15 mouse cellular contexts compared by ENCODE assay signal in genomic region chrX:133914219-133914618, GRCm38 (mm10). TPM values are rescaled to one million over a fixed set of nuclear protein-coding genes. Genes with fewer than 3 reads are reported as not detected.
DNase-seq lines count a peak whose midpoint lies in the region; ATAC-seq and TF ChIP-seq lines count a peak whose summit lies in the region.
"Had no signal": no experiment of that assay in that cellular context is flagged by ENCODE, and none has a peak within 500 bp of the region (broad histone marks: within the 10 kb centered on the region; RNA-seq: fewer than 3 reads in every experiment).

No protein-coding gene starts in this region.

- no peaks in the 10 kb centered on the region for H3K36me3 ChIP-seq in embryonic facial prominence, embryonic 11.5 days (replicated peaks; ENCODE audit: control insufficient read depth, insufficient read depth, low read depth, low read length)
- H3K36me3 ChIP-seq in heart, embryonic 13.5 days: no peaks in the 10 kb centered on the region
- no peaks in the 10 kb centered on the region for H3K36me3 ChIP-seq in lung, postnatal 0 days (ENCODE audit: insufficient read depth, low read length)
- no peaks in the 10 kb centered on the region for H3K36me3 ChIP-seq in midbrain, embryonic 13.5 days
- H3K36me3 ChIP-seq: forebrain, embryonic 15.5 days; hindbrain, embryonic 13.5 days had no signal

- peak overlapping the region; percentile 70 for H3K27ac ChIP-seq in gastrocnemius, adult 2 months
- H3K27ac ChIP-seq in embryonic facial prominence, embryonic 11.5 days (replicated peaks; ENCODE audit: low read depth, low read length): no peak overlapping the region
- H3K27ac ChIP-seq in heart, embryonic 13.5 days (replicated peaks): peak overlapping the region; percentile 76
- H3K27ac ChIP-seq in lung, postnatal 0 days (ENCODE audit: low read length): no peak overlapping the region
- no peak overlapping the region for H3K27ac ChIP-seq in midbrain, embryonic 13.5 days
- H3K27ac ChIP-seq: forebrain, embryonic 15.5 days; hindbrain, embryonic 13.5 days had no signal

- TF ChIP-seq CTCF in gastrocnemius, adult 2 months (IDR thresholded peaks at IDR 0.05): no peak
- TF ChIP-seq CTCF in lung, postnatal 0 days (IDR thresholded peaks at IDR 0.05): no peak

- H3K4me3 ChIP-seq in gastrocnemius, adult 2 months: no peak overlapping the region
- H3K4me3 ChIP-seq in embryonic facial prominence, embryonic 11.5 days (ENCODE audit: low read depth, low read length): no peak overlapping the region
- no peak overlapping the region for H3K4me3 ChIP-seq in heart, embryonic 13.5 days
- H3K4me3 ChIP-seq in lung, postnatal 0 days (ENCODE audit: low read depth, low read length): no peak overlapping the region
- no peak overlapping the region for H3K4me3 ChIP-seq in midbrain, embryonic 13.5 days (replicated peaks)
- H3K4me3 ChIP-seq: forebrain, embryonic 15.5 days; hindbrain, embryonic 13.5 days had no signal

- H3K27me3 ChIP-seq in embryonic facial prominence, embryonic 11.5 days (ENCODE audit: control insufficient read depth, insufficient read depth, low read length): no peaks in the 10 kb centered on the region
- no peaks in the 10 kb centered on the region for H3K27me3 ChIP-seq in heart, embryonic 13.5 days (replicated peaks)
- H3K27me3 ChIP-seq in lung, postnatal 0 days (replicated peaks; ENCODE audit: insufficient read depth, low read length): no peaks in the 10 kb centered on the region
- peaks cover 11% of the 10 kb centered on the region; the same call in 1 of the 2 replicates for H3K27me3 ChIP-seq in midbrain, embryonic 13.5 days
- H3K27me3 ChIP-seq: forebrain, embryonic 15.5 days had no signal

- 0 out of 2 replicates have a peak, but pooled peaks have one; percentile 14 for ATAC-seq in embryonic facial prominence, embryonic 11.5 days (replicated peaks; ENCODE audit: insufficient number of reproducible peaks, low FRiP score, low TSS enrichment, low read depth)
- ATAC-seq in heart, embryonic 13.5 days (ENCODE audit: extremely low read depth, insufficient number of reproducible peaks, low FRiP score, low TSS enrichment): no peak; the same call in 1 of the 2 replicates
- peak; percentile 60 for ATAC-seq in lung, postnatal 0 days
- ATAC-seq in midbrain, embryonic 13.5 days: no peak
- ATAC-seq: forebrain, embryonic 15.5 days had no signal

- peak; percentile 21 for DNase-seq in gastrocnemius, adult 2 months
- DNase-seq in gastrocnemius, postnatal 14 days: no peak
- peak; percentile 5 for DNase-seq in embryonic facial prominence, embryonic 11.5 days (ENCODE audit: low spot score)
- no peak for DNase-seq in lung, postnatal 0 days (ENCODE audit: low spot score)
- DNase-seq in spleen, postnatal 36 days (ENCODE audit: low spot score in 2 of 2): no peak
- no peak for DNase-seq in B cell, adult 2 months
- DNase-seq: adrenal gland, postnatal 36 days; cerebellum, adult 9-11 months; layer of hippocampus, adult 9-11 months; liver; midbrain, embryonic 14.5 days had no signal

- H3K4me2 ChIP-seq in embryonic facial prominence, embryonic 11.5 days (ENCODE audit: low read depth, low read length): no peak overlapping the region
- H3K4me2 ChIP-seq in heart, embryonic 13.5 days: no peak overlapping the region
- no peak overlapping the region for H3K4me2 ChIP-seq in lung, postnatal 0 days (replicated peaks; ENCODE audit: low read depth, low read length)
- no peak overlapping the region for H3K4me2 ChIP-seq in midbrain, embryonic 13.5 days (replicated peaks)
- H3K4me2 ChIP-seq: forebrain, embryonic 15.5 days; hindbrain, embryonic 13.5 days had no signal

- 45% methylated on average over 7 of the region's 7 CpGs for WGBS in embryonic facial prominence, embryonic 11.5 days
- WGBS in heart, embryonic 13.5 days: 16% methylated on average over 7 of the region's 7 CpGs
- WGBS in lung, postnatal 0 days: 17% methylated on average over 7 of the region's 7 CpGs
- WGBS in midbrain, embryonic 13.5 days: 66% methylated on average over 7 of the region's 7 CpGs

- H3K9ac ChIP-seq in embryonic facial prominence, embryonic 11.5 days (replicated peaks; ENCODE audit: low read length): no peak overlapping the region
- H3K9ac ChIP-seq in heart, embryonic 13.5 days: no peak overlapping the region
- no peak overlapping the region for H3K9ac ChIP-seq in lung, postnatal 0 days (replicated peaks; ENCODE audit: low read depth)
- H3K9ac ChIP-seq in midbrain, embryonic 13.5 days (replicated peaks): no peak overlapping the region
- H3K9ac ChIP-seq: forebrain, embryonic 15.5 days; hindbrain, embryonic 13.5 days had no signal

- no peaks in the 10 kb centered on the region for H3K9me3 ChIP-seq in embryonic facial prominence, embryonic 11.5 days (replicated peaks; ENCODE audit: control insufficient read depth, low read length)
- no peaks in the 10 kb centered on the region for H3K9me3 ChIP-seq in heart, embryonic 13.5 days
- H3K9me3 ChIP-seq in lung, postnatal 0 days (ENCODE audit: low read length): no peaks in the 10 kb centered on the region
- no peaks in the 10 kb centered on the region for H3K9me3 ChIP-seq in midbrain, embryonic 13.5 days
- H3K9me3 ChIP-seq: forebrain, embryonic 15.5 days; hindbrain, embryonic 13.5 days had no signal

- no peaks in the 10 kb centered on the region for H3K4me1 ChIP-seq in embryonic facial prominence, embryonic 11.5 days (ENCODE audit: control insufficient read depth, insufficient read depth, low read length)
- peaks cover 26% of the 10 kb centered on the region for H3K4me1 ChIP-seq in heart, embryonic 13.5 days
- no peaks in the 10 kb centered on the region for H3K4me1 ChIP-seq in lung, postnatal 0 days (ENCODE audit: insufficient read depth, low read depth, low read length)
- peaks cover 6% of the 10 kb centered on the region; the same call in 1 of the 2 replicates for H3K4me1 ChIP-seq in midbrain, embryonic 13.5 days (replicated peaks)
- H3K4me1 ChIP-seq: forebrain, embryonic 15.5 days; hindbrain, embryonic 13.5 days had no signal

- TF ChIP-seq EP300 in lung, postnatal 0 days (IDR thresholded peaks at IDR 0.05): no peak

- intact Hi-C loops in gastrocnemius, adult 2 months (cut with DNase I): no loop called here
- intact Hi-C loops in gastrocnemius, postnatal 14 days (cut with DNase I; ENCODE audit: low total_unique reads): no loop called here

RNA-seq across cellular contexts. Expression of gene Srpx2, which starts 6.0 kb away (rescaled TPM):
- 1 to 10 TPM; 2.3 to 3.3 TPM for total RNA-seq in gastrocnemius, adult 2 months (2021)
- 1 to 10 TPM; 8.4 to 8.7 TPM for total RNA-seq in gastrocnemius, postnatal 14 days (2021)
- 0.87 and 0.96 TPM in 2 replicates for polyA plus RNA-seq in embryonic facial prominence, embryonic 11.5 days (2014; fragmentation: Nextera tagmentation; extraction: Ambion mirVana)
- polyA plus RNA-seq in heart, embryonic 13.5 days (2015; fragmentation: Nextera tagmentation; extraction: Ambion mirVana): 4.9 and 5.1 TPM in 2 replicates
- polyA plus RNA-seq in lung, postnatal 0 days (2015; fragmentation: Nextera tagmentation; extraction: Ambion mirVana): 17.3 and 18.1 TPM in 2 replicates
- 1.4 and 1.6 TPM in 2 replicates for polyA plus RNA-seq in midbrain, embryonic 13.5 days (2015; fragmentation: Nextera tagmentation; extraction: Ambion mirVana)

RNA-seq across cellular contexts. Expression of gene Tspan6, which starts 16.0 kb away (rescaled TPM):
- 1 to 10 TPM; 1.9 to 5.0 TPM for total RNA-seq in gastrocnemius, adult 2 months (2021)
- total RNA-seq in gastrocnemius, postnatal 14 days (2021): 10 to 100 TPM; 12.3 to 13.0 TPM
- 232 and 235 TPM in 2 replicates for polyA plus RNA-seq in embryonic facial prominence, embryonic 11.5 days (2014; fragmentation: Nextera tagmentation; extraction: Ambion mirVana)
- polyA plus RNA-seq in heart, embryonic 13.5 days (2015; fragmentation: Nextera tagmentation; extraction: Ambion mirVana): 126 and 142 TPM in 2 replicates
- polyA plus RNA-seq in lung, postnatal 0 days (2015; fragmentation: Nextera tagmentation; extraction: Ambion mirVana): 64.2 and 67.7 TPM in 2 replicates
- polyA plus RNA-seq in midbrain, embryonic 13.5 days (2015; fragmentation: Nextera tagmentation; extraction: Ambion mirVana): 240 and 273 TPM in 2 replicates

Comparison
In these comparisons a context has a peak if more than half of its experiments do, and no peak if none do; other contexts are left out.
1. DNase-seq: peak in gastrocnemius, adult 2 months (single experiment) and embryonic facial prominence, embryonic 11.5 days (single experiment); none in gastrocnemius, postnatal 14 days (single experiment), lung, postnatal 0 days (single experiment), spleen, postnatal 36 days (0 of 2) and B cell, adult 2 months (0 of 2).
2. H3K27ac ChIP-seq: peak in gastrocnemius, adult 2 months (single experiment) and heart, embryonic 13.5 days (single experiment); none in embryonic facial prominence, embryonic 11.5 days (single experiment), lung, postnatal 0 days (single experiment) and midbrain, embryonic 13.5 days (single experiment).
3. ATAC-seq: peak in embryonic facial prominence, embryonic 11.5 days (single experiment) and lung, postnatal 0 days (single experiment); none in heart, embryonic 13.5 days (single experiment) and midbrain, embryonic 13.5 days (single experiment).